Mouse (Mus musculus) limb, embryonic 10.5 days (tissue): ENCODE data around the gene Adgra1. TPM values are rescaled to one million over a fixed set of nuclear protein-coding genes. Genes with fewer than 3 reads are reported as not detected.
A peak's percentile ranks its signal among the peaks of the same experiment; 100 is the strongest.

Experiments
- DNase-seq: peaks from one replicate; pipeline ENCODE4 v3.0.0-alpha.2; 2017; ENCODE audit warnings: low spot score
- H3K27ac ChIP-seq: fragments of 300-500 bp; sonication (generic); 2 replicates; pipeline ENCODE4 v1.5.1; 2016; ENCODE audit warnings: mild to moderate bottlenecking
- H3K27me3 ChIP-seq: fragments of 300-500 bp; sonication (generic); 2 replicates; pipeline ENCODE4 v1.6.1; 2016; ENCODE audit warnings: low read depth, mild to moderate bottlenecking; ENCODE audit not compliant: poor library complexity, severe bottlenecking
- H3K36me3 ChIP-seq: fragments of 300-500 bp; sonication (generic); 2 replicates; pipeline ENCODE4 v1.6.1; 2016; ENCODE audit warnings: mild to moderate bottlenecking, moderate library complexity
- H3K4me1 ChIP-seq: fragments of 300-500 bp; sonication (generic); 2 replicates; pipeline ENCODE4 v1.6.1; 2016
- H3K4me3 ChIP-seq: fragments of 300-500 bp; sonication (generic); 2 replicates; pipeline ENCODE4 v1.5.1; 2016; ENCODE audit warnings: mild to moderate bottlenecking, moderate library complexity
- H3K9me3 ChIP-seq: fragments of 300-500 bp; sonication (generic); replicated peaks from 2 replicates; pipeline ENCODE4 v1.6.1; 2016; ENCODE audit warnings: mild to moderate bottlenecking
- WGBS: fragments of 180-500 bp; shearing (Covaris S2); methylation state at CpG from one replicate; pipeline ENCODE4 v1.1.7; 2016; 5-methylcytosine and 5-hydroxymethylcytosine counted together
- polyA plus RNA-seq: library from polyadenylated mRNA; unstranded; fragments of >200 nt; fragmentation: Nextera tagmentation; extraction: Ambion mirVana; gene quantifications from 2 replicates; pipeline ENCODE4 v1.2.1, GENCODE M21; 2016

Gene Adgra1
- polyA plus RNA-seq, 1 experiment from 2014 or later, result not detected

- H3K4me1 ChIP-seq, result peaks cover 5% of the 10 kb centered on the region
These were observed 6.3 kb upstream of the Adgra1 start for GRCm38 (mm10) chr7:139827687-139828086.

DNA sequence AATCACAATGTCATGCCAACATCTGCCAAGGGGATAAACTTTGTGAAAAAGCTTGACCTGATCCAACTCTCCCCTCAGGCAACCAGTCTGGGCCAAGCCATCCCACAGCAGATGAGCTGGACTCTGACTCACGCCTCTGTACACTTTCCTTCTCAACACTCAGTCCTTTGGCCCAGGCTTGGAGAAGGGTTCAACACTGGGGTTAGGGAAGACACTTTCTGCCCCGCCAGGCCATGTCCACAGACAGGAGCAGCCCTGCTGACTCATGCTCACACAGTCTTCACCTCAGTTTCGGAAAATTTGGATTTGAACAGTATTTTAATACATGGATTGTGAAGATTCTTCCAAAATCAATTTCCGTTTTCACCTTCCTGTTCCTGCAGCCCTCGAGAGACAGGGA, 442 bp upstream of the Adgra1 start:
- Histone ChIP-seq H3K9me3 (no peaks in the 10 kb centered on the region), H3K27me3 (peaks cover 44% of the 10 kb centered on the region), H3K4me1 (peaks cover 14% of the 10 kb centered on the region), H3K36me3 (no peaks in the 10 kb centered on the region), H3K27ac (no peak overlapping the region), H3K4me3 (peak overlapping the region; percentile 39)
- no peak for DNase-seq
- WGBS, result 43% methylated on average over 5 of the region's 5 CpGs

More at GRCm38 (mm10) chr7:139827687-139828086, 6.3 kb upstream of the Adgra1 start:
- peak; percentile 66 for DNase-seq
- H3K9me3 ChIP-seq, result no peaks in the 10 kb centered on the region
- H3K4me3 ChIP-seq, result no peak overlapping the region
- H3K27ac ChIP-seq, result no peak overlapping the region
- no peaks in the 10 kb centered on the region for H3K36me3 ChIP-seq
- H3K27me3 ChIP-seq, result peaks cover 9% of the 10 kb centered on the region
- 9% methylated on average over 9 of the region's 9 CpGs for WGBS

DNA sequence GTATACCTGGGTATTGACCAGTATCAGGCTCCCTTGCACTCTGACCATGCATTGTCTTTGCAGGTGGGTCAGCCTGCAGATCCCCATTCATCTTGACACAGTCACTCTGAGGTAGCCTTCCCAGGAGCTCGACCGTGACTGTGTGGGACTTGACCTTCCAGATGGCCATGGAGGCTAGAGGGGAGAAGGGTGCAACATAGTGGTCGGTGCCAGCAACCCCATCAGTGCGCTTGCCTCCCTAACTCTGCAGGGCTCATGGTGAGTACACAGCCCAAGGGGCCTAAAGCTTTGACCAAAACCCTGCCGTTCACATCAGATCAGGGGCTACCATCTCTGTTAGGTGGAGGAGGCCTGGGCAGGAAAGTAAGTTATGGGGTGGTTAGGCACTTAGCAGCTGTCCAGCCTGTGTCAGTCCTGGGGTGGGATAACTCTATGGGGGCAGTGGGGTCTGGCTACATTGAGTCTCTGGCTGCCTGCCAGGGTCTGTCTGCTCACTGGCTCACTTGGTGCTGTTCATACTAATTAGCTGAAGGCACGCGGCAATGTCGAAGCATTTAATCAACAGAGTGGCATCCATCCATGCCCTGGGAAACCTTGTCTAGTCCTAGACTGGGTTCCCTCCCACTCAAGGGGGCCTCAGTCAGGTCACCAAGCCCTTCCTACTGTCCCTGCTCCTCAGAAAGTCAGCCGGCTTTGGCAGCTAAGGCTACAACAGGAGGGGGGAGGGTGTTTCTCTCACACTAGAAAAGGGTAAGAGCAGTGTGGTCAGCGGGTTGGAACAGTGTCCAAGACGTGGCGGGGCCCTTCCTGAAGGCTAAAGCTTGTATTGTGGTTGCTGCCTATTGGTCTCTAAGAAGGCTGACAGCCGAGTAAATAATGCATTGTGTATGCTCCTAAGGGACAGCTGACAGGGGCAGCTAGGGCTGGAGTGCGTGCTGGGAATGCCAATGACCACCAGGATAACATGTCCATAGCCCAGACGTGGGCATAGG, 1.5 kb downstream of the Adgra1 start:
- no peak overlapping the region for H3K4me3 ChIP-seq
- H3K27ac ChIP-seq, result no peak overlapping the region
- 76% methylated on average over 15 of the region's 15 CpGs for WGBS
- peaks cover 44% of the 10 kb centered on the region for H3K27me3 ChIP-seq
- peaks cover 14% of the 10 kb centered on the region for H3K4me1 ChIP-seq
- no peak for DNase-seq
- H3K9me3 ChIP-seq, result no peaks in the 10 kb centered on the region
- no peaks in the 10 kb centered on the region for H3K36me3 ChIP-seq

- H3K9me3 ChIP-seq, result no peaks in the 10 kb centered on the region
- no peak for DNase-seq
These were observed 6.6 kb downstream of the Adgra1 start for GRCm38 (mm10) chr7:139840443-139841168.

DNA sequence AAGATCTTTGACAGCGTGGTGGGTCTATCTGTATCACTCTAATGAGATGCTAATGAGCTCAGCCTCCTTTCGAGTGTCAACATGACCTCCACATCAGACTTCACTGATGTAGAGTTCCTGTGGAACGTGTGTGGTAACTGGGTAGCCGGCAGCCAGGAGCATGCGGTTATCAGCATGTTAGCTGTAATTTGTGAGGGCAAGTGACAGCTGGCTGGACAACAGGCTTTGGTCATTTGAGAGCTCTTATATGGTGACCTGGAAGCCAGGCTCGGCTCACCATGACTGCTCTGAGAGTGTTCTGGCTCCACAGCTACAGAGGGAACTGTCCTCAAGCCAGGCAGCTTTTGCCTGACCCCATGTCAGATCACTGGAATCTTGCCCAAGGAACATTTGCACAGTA, 8.4 kb downstream of the Adgra1 start:
- 70% methylated on average over 6 of the region's 6 CpGs for WGBS
- H3K4me1 ChIP-seq, result no peaks in the 10 kb centered on the region
- H3K4me3 ChIP-seq, result no peak overlapping the region
- no peak for DNase-seq
- no peak overlapping the region for H3K27ac ChIP-seq
- no peaks in the 10 kb centered on the region for H3K9me3 ChIP-seq
- no peaks in the 10 kb centered on the region for H3K27me3 ChIP-seq
- H3K36me3 ChIP-seq, result no peaks in the 10 kb centered on the region

More at GRCm38 (mm10) chr7:139840443-139841168, 6.6 kb downstream of the Adgra1 start:
- Histone ChIP-seq H3K27me3 (peaks cover 9% of the 10 kb centered on the region), H3K4me3 (no peak overlapping the region), H3K36me3 (no peaks in the 10 kb centered on the region), H3K4me1 (no peaks in the 10 kb centered on the region), H3K27ac (no peak overlapping the region)
- 89% methylated on average over 11 of the region's 11 CpGs for whole genome bisulfite sequencing

DNA sequence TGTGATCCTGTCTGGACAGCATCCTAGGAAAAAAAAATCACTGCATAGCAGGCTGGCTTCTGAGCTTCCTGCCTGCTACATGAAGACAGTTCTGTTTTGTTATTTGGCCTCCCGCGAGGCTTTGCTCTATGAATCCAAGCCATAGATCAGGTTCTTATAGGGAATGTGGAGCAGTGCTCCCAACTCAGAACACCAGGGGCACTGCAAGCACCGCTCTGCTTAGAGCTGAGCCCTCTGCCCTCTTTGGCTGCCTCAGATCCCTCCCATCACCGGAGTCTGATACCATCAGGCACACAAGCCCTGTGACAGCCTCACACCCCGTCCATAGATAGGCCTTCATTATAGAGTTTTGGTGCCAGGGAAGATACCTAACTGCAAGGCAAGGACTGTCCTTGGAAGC, 9.2 kb downstream of the Adgra1 start:
- no peaks in the 10 kb centered on the region for H3K36me3 ChIP-seq
- H3K4me3 ChIP-seq, result no peak overlapping the region
- no peak overlapping the region for H3K27ac ChIP-seq
- no peak for DNase-seq
- H3K27me3 ChIP-seq, result no peaks in the 10 kb centered on the region
- H3K4me1 ChIP-seq, result no peaks in the 10 kb centered on the region
- WGBS, result 59% methylated on average over 5 of the region's 5 CpGs
- no peaks in the 10 kb centered on the region for H3K9me3 ChIP-seq

- WGBS, result 43% methylated on average over 5 of the region's 5 CpGs
- DNase-seq, result no peak
These were observed 9.8 kb downstream of the Adgra1 start for GRCm38 (mm10) chr7:139843776-139844175.

GRCm38 (mm10) chr7:139845101-139845500, 11.1 kb downstream of the Adgra1 start:
- no peak overlapping the region for H3K27ac ChIP-seq
- H3K4me1 ChIP-seq, result peaks cover 13% of the 10 kb centered on the region
- no peaks in the 10 kb centered on the region for H3K9me3 ChIP-seq
- no peaks in the 10 kb centered on the region for H3K27me3 ChIP-seq
- no peak overlapping the region for H3K4me3 ChIP-seq
- no peaks in the 10 kb centered on the region for H3K36me3 ChIP-seq
- WGBS, result 76% methylated on average over 2 of the region's 2 CpGs
- no peak for DNase-seq

More at GRCm38 (mm10) chr7:139843776-139844175, 9.8 kb downstream of the Adgra1 start:
- Histone ChIP-seq H3K4me3 (no peak overlapping the region), H3K27ac (no peak overlapping the region), H3K27me3 (no peaks in the 10 kb centered on the region), H3K36me3 (no peaks in the 10 kb centered on the region), H3K9me3 (no peaks in the 10 kb centered on the region), H3K4me1 (no peaks in the 10 kb centered on the region)

GRCm38 (mm10) chr7:139850152-139850551, 16.2 kb downstream of the Adgra1 start:
- Histone ChIP-seq H3K36me3 (no peaks in the 10 kb centered on the region), H3K27me3 (no peaks in the 10 kb centered on the region), H3K9me3 (no peaks in the 10 kb centered on the region), H3K4me3 (no peak overlapping the region), H3K4me1 (peaks cover 17% of the 10 kb centered on the region), H3K27ac (no peak overlapping the region)
- no peak for DNase-seq
- WGBS, result 40% methylated on average over 6 of the region's 6 CpGs

DNA sequence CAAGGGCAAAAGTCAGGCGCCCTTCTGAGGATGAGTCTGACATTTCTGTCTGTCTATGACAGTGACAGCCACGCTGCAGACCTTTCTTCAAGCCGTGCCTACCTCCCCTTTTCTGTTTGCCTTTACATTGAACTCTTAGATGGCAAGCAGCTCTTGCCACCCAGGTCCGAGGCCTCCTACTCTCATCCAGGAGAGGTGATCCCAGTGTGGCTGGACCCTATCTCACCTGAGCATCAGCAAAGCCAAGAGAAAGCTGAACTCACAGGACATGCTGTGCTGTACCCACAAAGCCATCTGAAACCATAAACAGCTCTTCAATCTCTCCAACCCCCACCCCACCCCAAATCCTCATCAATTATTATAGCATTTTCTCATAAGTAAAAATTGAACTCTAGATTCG, 16.7 kb downstream of the Adgra1 start:
- Histone ChIP-seq H3K4me1 (peaks cover 17% of the 10 kb centered on the region), H3K27me3 (no peaks in the 10 kb centered on the region), H3K4me3 (no peak overlapping the region), H3K36me3 (no peaks in the 10 kb centered on the region), H3K27ac (no peak overlapping the region), H3K9me3 (no peaks in the 10 kb centered on the region)
- no peak for DNase-seq
- 80% methylated on average over 5 of the region's 5 CpGs for WGBS

- no peak overlapping the region for H3K27ac ChIP-seq
- no peaks in the 10 kb centered on the region for H3K9me3 ChIP-seq
- H3K4me1 ChIP-seq, result peaks cover 17% of the 10 kb centered on the region
- no peak overlapping the region for H3K4me3 ChIP-seq
- DNase-seq, result no peak
- no peaks in the 10 kb centered on the region for H3K27me3 ChIP-seq
- H3K36me3 ChIP-seq, result no peaks in the 10 kb centered on the region
- 75% methylated on average over 6 of the region's 6 CpGs for WGBS
These were observed 17.1 kb downstream of the Adgra1 start for GRCm38 (mm10) chr7:139851098-139851497.

- WGBS, result 89% methylated on average over 11 of the region's 11 CpGs
- H3K27me3 ChIP-seq, result no peaks in the 10 kb centered on the region
- no peak overlapping the region for H3K4me3 ChIP-seq
- DNase-seq, result no peak
- H3K36me3 ChIP-seq, result no peaks in the 10 kb centered on the region
- no peaks in the 10 kb centered on the region for H3K9me3 ChIP-seq
- H3K4me1 ChIP-seq, result peaks cover 2% of the 10 kb centered on the region; the same call in 1 of the 2 replicates
- H3K27ac ChIP-seq, result no peak overlapping the region
These were observed 21.3 kb downstream of the Adgra1 start for GRCm38 (mm10) chr7:139855261-139855660.

DNA sequence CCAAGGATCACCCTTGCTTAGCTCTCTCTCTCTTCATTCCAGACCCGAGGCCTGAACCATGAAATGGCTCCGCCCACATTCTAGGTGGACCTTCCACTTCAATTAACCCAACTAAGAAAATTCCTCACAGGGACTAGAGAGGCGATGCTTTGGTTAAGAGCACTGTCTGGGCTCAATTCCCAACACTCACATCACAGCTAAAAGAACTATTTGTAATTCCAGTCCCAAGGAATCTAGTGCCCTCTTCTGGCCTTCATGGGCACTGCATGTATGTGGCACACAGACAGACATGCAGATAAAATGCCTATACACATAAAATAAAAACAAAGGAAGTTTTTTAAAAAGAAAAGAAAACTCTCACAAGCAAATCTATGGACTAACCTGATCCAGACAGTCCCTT, 27.4 kb downstream of the Adgra1 start:
- Histone ChIP-seq H3K36me3 (no peaks in the 10 kb centered on the region), H3K27me3 (no peaks in the 10 kb centered on the region), H3K9me3 (no peaks in the 10 kb centered on the region), H3K27ac (no peak overlapping the region), H3K4me3 (no peak overlapping the region), H3K4me1 (no peaks in the 10 kb centered on the region)
- WGBS, result 32% methylated on average over 3 of the region's 3 CpGs
- peak; percentile 77 for DNase-seq
